Mouse (Mus musculus): ENCODE measurements around the gene Tpr. TPM values are rescaled to one million over a fixed set of nuclear protein-coding genes. Genes with fewer than 3 reads are reported as not detected.
A peak's percentile ranks its signal among the peaks of the same experiment; 100 is the strongest.

The Tpr gene
- total RNA-seq (2014; rRNA removed) (70.8 and 76.3 TPM in 2 replicates), polyA plus RNA-seq (2015; fragmentation: Nextera tagmentation; extraction: Ambion mirVana) (137 and 141 TPM in 2 replicates)

GRCm38 (mm10) chr1:150392638-150393487 lies at the start of gene Tpr, which contains the start of gene Odr4:
Tpr (plus strand) TSS chr1:150392838.
Odr4 (minus strand) TSS chr1:150393080.
- Histone ChIP-seq H3K4me1 (ENCODE audit: insufficient read depth, low read length) (no peaks in the 10 kb centered on the region), H3K4me3 (ENCODE audit: low read length) (peak within 1 kb of the TSS; percentile 91), H3K27ac (peak within 1 kb of the TSS; percentile 92), H3K9ac (replicated peaks; ENCODE audit: low read length) (peak within 1 kb of the TSS; percentile 76), H3K36me3 (ENCODE audit: insufficient read depth, low read length) (peaks cover 12% of the 10 kb centered on the region; the same call in 1 of the 2 replicates), H3K27me3 (ENCODE audit: insufficient read depth, low read length) (no peaks in the 10 kb centered on the region), H3K9me3 (ENCODE audit: low read length) (no peaks in the 10 kb centered on the region), H3K4me2 (ENCODE audit: low read depth, low read length) (peak within 1 kb of the TSS; percentile 81)
- TF ChIP-seq CTCF (IDR thresholded peaks at IDR 0.05; ENCODE audit: low read depth) = peak; percentile 80
- ATAC-seq (peak; percentile 98), DNase-seq (ENCODE audit: low spot score) (peak; percentile 99)
- under 1% methylated on average over 73 of the region's 76 CpGs for WGBS

DNA sequence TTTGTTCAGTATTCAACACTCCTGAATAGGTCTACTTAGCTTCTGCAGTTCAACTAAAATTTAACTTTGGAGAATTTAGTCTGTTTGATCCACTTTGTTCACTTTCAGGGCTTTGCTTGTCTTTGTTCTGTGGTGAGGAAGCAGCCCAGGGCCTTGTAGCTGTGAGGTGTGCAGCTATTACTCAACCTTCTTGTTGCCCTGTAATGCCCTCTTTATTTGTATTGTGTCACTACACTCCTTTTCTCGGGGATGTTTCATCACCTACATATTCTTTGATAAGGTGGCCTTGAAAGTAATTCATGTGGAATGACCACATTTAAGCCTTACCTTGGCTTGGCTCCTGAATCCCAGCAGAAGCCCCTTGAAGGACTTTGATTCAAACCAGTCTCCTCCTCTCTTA lies 31.8 kb upstream of the Tpr start:
- ATAC-seq (no peak), DNase-seq (ENCODE audit: low spot score) (no peak)
- WGBS = 97% methylated on average over 1 of the region's 1 CpGs
- Histone ChIP-seq H3K9ac (replicated peaks; ENCODE audit: low read length) (no peak overlapping the region), H3K9me3 (ENCODE audit: low read length) (no peaks in the 10 kb centered on the region), H3K4me2 (ENCODE audit: low read depth, low read length) (no peak overlapping the region), H3K27ac (no peak overlapping the region), H3K4me1 (ENCODE audit: insufficient read depth, low read length) (no peaks in the 10 kb centered on the region), H3K27me3 (ENCODE audit: insufficient read depth, low read length) (no peaks in the 10 kb centered on the region), H3K4me3 (ENCODE audit: low read length) (no peak overlapping the region), H3K36me3 (ENCODE audit: insufficient read depth, low read length) (peaks cover 12% of the 10 kb centered on the region; the same call in 1 of the 2 replicates)
- TF ChIP-seq CTCF (IDR thresholded peaks at IDR 0.05; ENCODE audit: low read depth) = no peak

- Histone ChIP-seq H3K9me3 (ENCODE audit: low read length) (no peaks in the 10 kb centered on the region), H3K36me3 (ENCODE audit: insufficient read depth, low read length) (no peaks in the 10 kb centered on the region), H3K4me2 (ENCODE audit: low read depth, low read length) (no peak overlapping the region), H3K4me1 (ENCODE audit: insufficient read depth, low read length) (no peaks in the 10 kb centered on the region), H3K27me3 (ENCODE audit: insufficient read depth, low read length) (no peaks in the 10 kb centered on the region), H3K9ac (replicated peaks; ENCODE audit: low read length) (no peak overlapping the region), H3K4me3 (ENCODE audit: low read length) (no peak overlapping the region), H3K27ac (no peak overlapping the region)
- WGBS = 85% methylated on average over 3 of the region's 3 CpGs
- DNase-seq (ENCODE audit: low spot score) (peak; percentile 27), ATAC-seq (no peak)
- peak; percentile 57 for TF ChIP-seq CTCF (IDR thresholded peaks at IDR 0.05; ENCODE audit: low read depth)
Measured at GRCm38 (mm10) chr1:150372895-150373294, 19.7 kb upstream of the Tpr start.

DNA sequence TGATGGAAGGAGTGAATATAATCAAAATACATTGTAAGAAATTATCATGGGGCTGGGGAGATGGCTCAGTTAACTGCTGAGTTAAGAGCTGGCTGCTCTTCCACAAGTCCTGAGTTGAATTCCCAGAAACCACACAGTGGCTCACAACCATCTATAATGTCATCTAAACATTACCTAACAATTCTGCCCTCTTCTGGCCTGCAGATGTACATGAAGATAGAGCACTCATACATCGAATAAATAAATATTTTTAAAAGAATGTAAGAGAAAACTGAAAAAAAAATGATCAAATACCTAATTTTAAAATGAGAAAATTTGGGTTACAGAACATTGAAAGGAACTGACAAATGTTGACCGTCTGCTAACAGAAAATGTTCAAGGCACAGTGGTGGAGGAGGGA lies 18.4 kb upstream of the Tpr start:
- Histone ChIP-seq H3K27me3 (ENCODE audit: insufficient read depth, low read length) (no peaks in the 10 kb centered on the region), H3K4me3 (ENCODE audit: low read length) (no peak overlapping the region), H3K27ac (no peak overlapping the region), H3K4me1 (ENCODE audit: insufficient read depth, low read length) (no peaks in the 10 kb centered on the region), H3K4me2 (ENCODE audit: low read depth, low read length) (no peak overlapping the region), H3K36me3 (ENCODE audit: insufficient read depth, low read length) (no peaks in the 10 kb centered on the region), H3K9me3 (ENCODE audit: low read length) (no peaks in the 10 kb centered on the region), H3K9ac (replicated peaks; ENCODE audit: low read length) (no peak overlapping the region)
- 0 out of 2 replicates have a peak, but pooled peaks have one; percentile 18 for TF ChIP-seq CTCF (IDR thresholded peaks at IDR 0.05; ENCODE audit: low read depth)
- ATAC-seq (no peak), DNase-seq (ENCODE audit: low spot score) (no peak)
- 87% methylated on average over 2 of the region's 2 CpGs for WGBS

DNA sequence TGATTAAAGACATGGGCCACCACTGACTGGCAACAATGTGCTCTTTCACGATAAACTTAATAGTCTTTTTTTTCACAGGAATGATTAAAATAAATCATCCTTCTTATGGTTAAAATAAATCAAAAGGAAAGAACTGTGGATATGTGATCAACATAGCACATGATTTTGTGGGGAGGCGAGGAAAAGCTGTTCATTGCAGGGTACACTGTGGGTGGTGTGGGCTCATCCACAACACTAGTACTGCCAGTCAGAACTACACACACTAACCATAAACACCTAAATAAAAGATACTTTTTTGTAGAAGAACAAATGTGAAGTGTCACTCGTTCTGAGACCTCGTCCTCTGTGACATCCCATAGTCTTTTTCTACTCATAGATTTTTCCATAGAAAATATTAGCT lies 8.5 kb upstream of the Tpr start:
- Histone ChIP-seq H3K36me3 (ENCODE audit: insufficient read depth, low read length) (peaks cover 28% of the 10 kb centered on the region), H3K4me3 (ENCODE audit: low read length) (no peak overlapping the region), H3K4me1 (ENCODE audit: insufficient read depth, low read length) (no peaks in the 10 kb centered on the region), H3K4me2 (ENCODE audit: low read depth, low read length) (no peak overlapping the region), H3K9ac (replicated peaks; ENCODE audit: low read length) (no peak overlapping the region), H3K27ac (no peak overlapping the region), H3K9me3 (ENCODE audit: low read length) (no peaks in the 10 kb centered on the region), H3K27me3 (ENCODE audit: insufficient read depth, low read length) (no peaks in the 10 kb centered on the region)
- DNase-seq (ENCODE audit: low spot score) = no peak
- ATAC-seq = no peak
- WGBS = 95% methylated on average over 4 of the region's 4 CpGs
- TF ChIP-seq CTCF (IDR thresholded peaks at IDR 0.05; ENCODE audit: low read depth) = no peak

DNA sequence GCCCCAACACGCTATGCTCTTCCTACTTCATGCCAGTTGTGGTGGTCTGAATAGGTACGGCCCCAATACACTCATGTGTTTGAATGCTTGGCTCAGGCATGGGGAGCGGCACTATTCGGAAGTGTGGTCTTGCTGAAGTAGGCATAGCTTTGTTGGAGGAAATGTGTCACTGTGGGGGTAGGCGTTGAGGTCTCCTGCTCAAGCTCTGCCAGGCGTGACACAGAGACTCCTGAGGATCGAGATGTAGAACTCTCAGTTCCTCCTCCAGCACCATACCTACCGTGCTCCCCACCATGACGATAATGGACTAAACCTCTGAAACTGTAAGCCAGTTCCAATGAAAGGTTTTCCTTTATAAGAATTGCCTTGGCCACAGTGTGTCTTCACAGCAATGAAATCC lies 5.1 kb upstream of the Tpr start:
- Histone ChIP-seq H3K27me3 (ENCODE audit: insufficient read depth, low read length) (no peaks in the 10 kb centered on the region), H3K4me2 (ENCODE audit: low read depth, low read length) (no peak overlapping the region), H3K9me3 (ENCODE audit: low read length) (no peaks in the 10 kb centered on the region), H3K36me3 (ENCODE audit: insufficient read depth, low read length) (peaks cover 28% of the 10 kb centered on the region), H3K4me1 (ENCODE audit: insufficient read depth, low read length) (no peaks in the 10 kb centered on the region), H3K4me3 (ENCODE audit: low read length) (no peak overlapping the region), H3K9ac (replicated peaks; ENCODE audit: low read length) (no peak overlapping the region), H3K27ac (no peak overlapping the region)
- ATAC-seq (no peak), DNase-seq (ENCODE audit: low spot score) (no peak)
- no peak for TF ChIP-seq CTCF (IDR thresholded peaks at IDR 0.05; ENCODE audit: low read depth)
- WGBS = 93% methylated on average over 9 of the region's 9 CpGs

Measured in hindbrain, postnatal 0 days (tissue).